Mouse (Mus musculus) neutrophil, adult 5-6 weeks (primary cell): ENCODE data around the gene Gk. TPM values are rescaled to one million over a fixed set of nuclear protein-coding genes. Genes with fewer than 3 reads are reported as not detected.

Source experiments
- ATAC-seq: fragments of 151-379, 151-347 bp; 2 replicates; pipeline ENCODE4 v1.8.0; 2017; ENCODE audit warnings: mild to moderate bottlenecking, moderate TSS enrichment; ENCODE audit not compliant: insufficient number of reproducible peaks, poor library complexity, low FRiP score, severe bottlenecking; ENCODE audit errors: extremely low read depth
- total RNA-seq: library from RNA; stranded (forward); fragments of 200-1000 nt; gene quantifications from 2 replicates; pipeline ENCODE4 v1.2.3, GENCODE M21; 2017

Gk gene
- total RNA-seq: 56.2 and 64.9 TPM in 2 replicates

- ATAC-seq: peak; percentile 95
These were observed at the start of gene Gk for GRCm38 (mm10) chrX:85776544-85777087. TSS of gene Gk (minus strand) at chrX:85776819.

GRCm38 (mm10) chrX:85804706-85805376 lies 28.2 kb upstream of the Gk start:
- no peak for ATAC-seq

GRCm38 (mm10) chrX:85803006-85803405 lies 26.4 kb upstream of the Gk start:
- ATAC-seq: 0 out of 2 replicates have a peak, but pooled peaks have one; percentile 26

GRCm38 (mm10) chrX:85797449-85797848 lies 20.8 kb upstream of the Gk start:
- ATAC-seq: peak; percentile 75

GRCm38 (mm10) chrX:85778346-85778745 lies 1.7 kb upstream of the Gk start:
- no peak for ATAC-seq

- ATAC-seq: peak; percentile 17
These were observed 522 bp upstream of the Gk start for GRCm38 (mm10) chrX:85777141-85777540.

GRCm38 (mm10) chrX:85775879-85776543 lies 608 bp downstream of the Gk start:
- ATAC-seq: peak; percentile 1

GRCm38 (mm10) chrX:85771303-85771702 lies 5.3 kb downstream of the Gk start:
- ATAC-seq: no peak

- no peak for ATAC-seq
These were observed 5.9 kb downstream of the Gk start for GRCm38 (mm10) chrX:85770747-85771146.

- no peak for ATAC-seq
These were observed 8.0 kb downstream of the Gk start for GRCm38 (mm10) chrX:85768578-85768977.

GRCm38 (mm10) chrX:85756005-85756404 lies 20.6 kb downstream of the Gk start:
- ATAC-seq: no peak

GRCm38 (mm10) chrX:85743837-85744236 lies 32.8 kb downstream of the Gk start:
- no peak for ATAC-seq

- ATAC-seq: no peak
These were observed 43.4 kb downstream of the Gk start for GRCm38 (mm10) chrX:85733228-85733627.

- ATAC-seq: no peak
These were observed 45.3 kb downstream of the Gk start for GRCm38 (mm10) chrX:85731133-85731938.

- 0 out of 2 replicates have a peak, but pooled peaks have one; percentile 30 for ATAC-seq
These were observed 55.4 kb downstream of the Gk start for GRCm38 (mm10) chrX:85721226-85721625.

GRCm38 (mm10) chrX:85710399-85710798 lies 66.2 kb downstream of the Gk start:
- no peak for ATAC-seq

- ATAC-seq: no peak
These were observed 70.9 kb downstream of the Gk start for GRCm38 (mm10) chrX:85705715-85706114.

- no peak for ATAC-seq
These were observed 92.9 kb downstream of the Gk start for GRCm38 (mm10) chrX:85683723-85684122.

GRCm38 (mm10) chrX:85682125-85682524 lies 94.5 kb downstream of the Gk start:
- ATAC-seq: no peak
